In genomic region chr4:133574070-133574842, GRCm38 (mm10) we compare ENCODE assay signal across 7 mouse cellular contexts. TPM values are rescaled to one million over a fixed set of nuclear protein-coding genes. Genes with fewer than 3 reads are reported as not detected.
A peak's percentile ranks its signal among the peaks of the same experiment; 100 is the strongest.
DNase-seq lines count a peak whose midpoint lies in the region; ATAC-seq lines count a peak whose summit lies in the region.

Gpatch3 (plus strand) TSS chr4:133574745.

- peak; percentile 88 for ATAC-seq in intestine, embryonic 16.5 days
- ATAC-seq in midbrain, embryonic 11.5 days (ENCODE audit: low FRiP score), result peak; percentile 93

- peaks cover 4% of the 10 kb centered on the region; the same call in 1 of the 2 replicates for H3K4me1 ChIP-seq in intestine, embryonic 16.5 days (ENCODE audit: control insufficient read depth, insufficient read depth, low read length)
- H3K4me1 ChIP-seq in midbrain, embryonic 11.5 days (ENCODE audit: control insufficient read depth, insufficient read depth, low read length), result peaks cover 5% of the 10 kb centered on the region

- peak within 1 kb of the TSS; percentile 98 for H3K4me3 ChIP-seq in intestine, embryonic 16.5 days (ENCODE audit: low read length)
- peak within 1 kb of the TSS; percentile 97 for H3K4me3 ChIP-seq in midbrain, embryonic 11.5 days (ENCODE audit: low read depth, low read length)

- no peaks in the 10 kb centered on the region for H3K9me3 ChIP-seq in intestine, embryonic 16.5 days (ENCODE audit: control insufficient read depth, low read length)
- no peaks in the 10 kb centered on the region for H3K9me3 ChIP-seq in midbrain, embryonic 11.5 days (ENCODE audit: control insufficient read depth, low read length)

- WGBS in intestine, embryonic 16.5 days, result 4% methylated on average over 44 of the region's 44 CpGs
- 8% methylated on average over 44 of the region's 44 CpGs for WGBS in midbrain, embryonic 11.5 days

- peak within 1 kb of the TSS; percentile 95 for H3K9ac ChIP-seq in intestine, embryonic 16.5 days (ENCODE audit: low read depth, low read length)
- H3K9ac ChIP-seq in midbrain, embryonic 11.5 days (ENCODE audit: low read length), result peak within 1 kb of the TSS; percentile 93

- no peaks in the 10 kb centered on the region for H3K27me3 ChIP-seq in intestine, embryonic 16.5 days (replicated peaks; ENCODE audit: control insufficient read depth, insufficient read depth, low read length)
- no peaks in the 10 kb centered on the region for H3K27me3 ChIP-seq in midbrain, embryonic 11.5 days (ENCODE audit: control insufficient read depth, insufficient read depth, low read length)

- DNase-seq in adrenal gland, adult 18-20 months (ENCODE audit: low spot score in 2 of 2), result peak; percentile 89 to 90
- DNase-seq in embryo, embryonic 11 days, result peak; percentile 97
- peak; percentile 87 to 89 for DNase-seq in gastrocnemius, postnatal 36 days
- peak; percentile 89 to 90 for DNase-seq in left cerebral cortex, postnatal 36 days (ENCODE audit: low spot score in 2 of 2)
- DNase-seq in midbrain, embryonic 11.5 days (ENCODE audit: low spot score, missing footprints), result peak; percentile 98
- DNase-seq in skeletal muscle tissue, adult 2 months (ENCODE audit: low read depth, low spot score), result peak; percentile 86

- peak within 1 kb of the TSS; percentile 81 for H3K27ac ChIP-seq in intestine, embryonic 16.5 days (ENCODE audit: low read length)
- H3K27ac ChIP-seq in midbrain, embryonic 11.5 days (ENCODE audit: low read depth, low read length), result peak within 1 kb of the TSS; percentile 82

- peak within 1 kb of the TSS; percentile 94 for H3K4me2 ChIP-seq in intestine, embryonic 16.5 days (ENCODE audit: low read depth, low read length)
- H3K4me2 ChIP-seq in midbrain, embryonic 11.5 days, result peak within 1 kb of the TSS; percentile 78

- intact Hi-C loops in gastrocnemius, postnatal 36 days (cut with DNase I), result no loop called here
- intact Hi-C loops in left cerebral cortex, postnatal 36 days (cut with DNase I), result no loop called here

- H3K36me3 ChIP-seq in intestine, embryonic 16.5 days (ENCODE audit: control insufficient read depth, insufficient read depth, low read length), result peaks cover 4% of the 10 kb centered on the region
- H3K36me3 ChIP-seq in midbrain, embryonic 11.5 days (ENCODE audit: control insufficient read depth, insufficient read depth, low read length), result peaks cover 6% of the 10 kb centered on the region

RNA-seq across cellular contexts. Expression of gene Gpatch3, which starts in this region (rescaled TPM):
- total RNA-seq in adrenal gland, adult 18-20 months (2021), result 1 to 10 TPM; 5.7 to 7.2 TPM
- total RNA-seq in gastrocnemius, postnatal 36 days (2021), result 1 to 10 TPM; 2.6 to 3.3 TPM
- polyA plus RNA-seq in intestine, embryonic 16.5 days (2015; fragmentation: Nextera tagmentation; extraction: Ambion mirVana), result 5.5 and 7.5 TPM in 2 replicates
- total RNA-seq in left cerebral cortex, postnatal 36 days (2021), result 10 to 100 TPM in 1 of 2 experiments, 1 to 10 TPM in 1; 9.2 to 10.3 TPM
- 6.8 and 7.8 TPM in 2 replicates for polyA plus RNA-seq in midbrain, embryonic 11.5 days (2014; fragmentation: Nextera tagmentation; extraction: Ambion mirVana)

Comparison
In these comparisons a context has a peak if more than half of its experiments do, and no peak if none do; other contexts are left out.
1. Peak in every context shown above with its lines: DNase-seq, ATAC-seq, H3K4me3 ChIP-seq and H3K27ac ChIP-seq.